Mouse (Mus musculus) MEL-GATA-1-ER (cell line): ENCODE results near the gene Asb11.

Experiments used
- DNase-seq: peaks from one replicate; pipeline ENCODE4 v3.0.0-alpha.2; 2012; ENCODE audit warnings: low read depth; ENCODE audit errors: extremely low read depth

Asb11 gene

GRCm38 (mm10) chrX:164441306-164441705, 4.5 kb downstream of the Asb11 start:
- DNase-seq: no peak

GRCm38 (mm10) chrX:164445601-164446000, 8.8 kb downstream of the Asb11 start:
- DNase-seq: no peak

GRCm38 (mm10) chrX:164446106-164446551, 9.3 kb downstream of the Asb11 start:
- peak; percentile 65 for DNase-seq

DNA sequence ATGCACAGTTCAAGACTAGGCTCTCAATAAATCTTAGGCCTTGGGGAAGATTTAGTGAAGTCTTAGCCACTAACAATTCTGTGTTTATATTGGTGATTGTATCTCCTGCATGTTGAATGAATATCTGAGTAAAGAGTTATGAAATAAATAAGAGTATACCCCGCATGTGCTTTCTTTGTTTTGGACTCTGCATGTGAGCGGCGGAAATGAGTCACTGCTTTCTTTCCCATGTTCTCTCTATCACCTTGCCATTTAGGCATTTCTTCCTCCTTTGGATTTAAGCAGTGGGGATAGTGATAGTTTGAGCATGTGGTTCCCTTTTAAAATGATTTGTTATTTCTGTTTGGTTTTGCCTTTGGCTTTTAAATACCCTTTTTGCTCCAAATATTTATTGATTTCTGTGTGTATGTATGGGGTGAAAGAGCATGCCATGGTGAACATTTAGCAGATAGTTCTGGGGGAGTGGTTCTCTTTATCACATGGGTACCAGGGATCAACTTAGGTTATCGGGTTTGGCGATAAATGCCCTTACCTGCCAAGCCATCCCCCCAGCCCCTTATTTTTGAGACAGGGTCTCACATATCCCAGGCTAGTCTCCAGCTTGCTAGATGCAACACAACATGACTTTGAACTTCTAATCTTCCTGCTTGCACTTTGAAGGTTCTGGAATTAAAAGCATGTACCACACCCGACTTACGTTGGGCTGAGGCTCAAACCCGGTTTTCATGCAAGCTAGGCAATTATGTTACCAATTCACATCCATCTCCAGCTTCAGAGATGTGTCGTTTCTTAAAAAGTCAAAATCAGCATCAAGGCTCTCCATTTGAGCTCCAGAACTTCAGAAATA, 10.3 kb downstream of the Asb11 start:
- no peak for DNase-seq

- peak; percentile 94 for DNase-seq
These were observed 10.9 kb downstream of the Asb11 start for GRCm38 (mm10) chrX:164447682-164448071.

GRCm38 (mm10) chrX:164449201-164449600, 12.4 kb downstream of the Asb11 start:
- peak; percentile 73 for DNase-seq

DNA sequence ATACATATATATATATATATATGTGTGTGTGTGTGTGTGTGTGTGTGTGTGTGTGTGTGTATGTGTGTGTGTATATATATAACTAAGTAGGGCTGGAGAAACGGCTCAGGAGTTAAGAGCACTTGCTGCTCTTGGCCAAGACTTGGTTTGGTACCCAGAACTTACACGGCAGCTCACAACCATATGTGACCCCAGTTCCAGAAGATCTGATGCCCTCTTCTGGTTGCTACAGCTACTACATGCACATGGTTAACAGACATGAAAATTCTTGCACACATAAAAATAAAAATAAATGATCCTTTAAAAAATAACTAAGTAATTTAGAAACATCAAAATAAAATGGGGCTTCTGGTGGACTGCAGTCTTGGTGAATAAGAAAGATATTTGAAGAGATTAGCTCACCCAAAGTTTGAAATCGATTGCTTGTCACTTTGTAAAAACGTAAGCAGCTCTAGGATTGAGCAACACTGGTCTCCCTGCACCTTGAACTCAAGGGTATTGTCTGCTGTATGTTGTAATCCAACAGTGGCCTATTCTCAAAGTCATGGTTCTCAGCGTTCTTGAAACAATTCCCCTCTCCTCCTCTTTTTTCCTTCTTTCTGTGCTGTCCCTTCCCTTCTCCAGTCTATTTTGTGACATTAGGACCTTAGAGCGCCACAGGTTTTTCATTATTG, 22.5 kb downstream of the Asb11 start:
- DNase-seq: no peak

DNA sequence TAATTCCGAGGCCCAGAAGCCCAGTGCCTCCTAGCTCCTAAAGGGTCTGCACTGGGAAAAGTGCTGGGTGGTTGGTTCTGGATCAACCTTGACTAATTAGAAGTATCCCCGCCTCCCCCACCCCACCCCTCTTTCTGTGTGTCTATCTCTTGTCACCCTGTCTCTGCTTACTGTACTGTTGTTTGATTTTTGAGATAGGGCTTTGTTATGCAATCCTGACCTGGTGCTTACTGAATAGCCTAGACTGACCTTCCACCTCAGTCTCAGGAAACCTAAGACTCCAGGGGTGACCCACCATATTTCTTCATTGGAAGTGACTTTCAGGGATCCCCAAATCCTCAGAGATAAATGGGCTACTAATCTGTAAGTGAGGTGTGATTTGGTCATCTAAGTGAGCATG, 65.5 kb downstream of the Asb11 start:
- DNase-seq: no peak

DNA sequence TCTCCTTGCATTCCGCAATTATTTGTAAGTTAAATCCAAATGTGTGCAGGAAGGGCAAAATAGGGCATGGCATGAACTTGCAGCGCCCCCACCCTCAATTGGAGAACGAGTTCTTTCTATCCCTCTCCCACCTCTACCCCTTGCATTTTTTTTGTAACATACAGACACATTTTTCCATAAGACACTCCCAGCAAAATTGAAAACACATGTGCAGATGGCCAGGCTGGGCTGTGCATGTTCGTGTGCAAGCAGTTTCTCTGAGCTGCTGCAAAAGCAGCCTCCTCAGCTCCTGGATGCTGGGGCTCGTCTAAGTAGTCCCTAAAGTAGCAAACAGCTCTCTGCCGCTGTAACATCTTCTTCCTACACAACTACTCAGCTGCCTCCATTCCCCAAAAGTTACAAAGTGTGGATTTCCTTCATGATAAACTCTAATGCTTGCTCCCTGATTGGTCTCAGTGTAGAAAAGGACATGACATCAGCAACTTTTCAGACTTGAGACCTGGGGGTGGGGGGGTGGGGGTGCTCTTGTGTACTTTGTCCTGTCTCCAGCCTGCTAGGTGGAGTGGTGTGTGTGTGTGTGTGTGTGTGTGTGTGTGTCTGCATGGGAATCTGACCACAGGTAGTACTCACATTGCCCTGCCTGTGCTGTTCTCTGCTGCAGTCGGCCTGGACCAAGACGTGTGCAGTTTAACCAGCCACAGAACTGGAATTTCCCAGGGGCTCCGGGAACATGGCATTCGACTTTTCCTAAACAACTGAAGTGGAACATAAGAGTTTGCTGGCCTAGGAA, 69.1 kb downstream of the Asb11 start, which contains the start of gene Asb9:
Gene Asb9, plus strand, starts transcription at position 619 of the 790 bp plus-strand sequence.
- no peak for DNase-seq

DNA sequence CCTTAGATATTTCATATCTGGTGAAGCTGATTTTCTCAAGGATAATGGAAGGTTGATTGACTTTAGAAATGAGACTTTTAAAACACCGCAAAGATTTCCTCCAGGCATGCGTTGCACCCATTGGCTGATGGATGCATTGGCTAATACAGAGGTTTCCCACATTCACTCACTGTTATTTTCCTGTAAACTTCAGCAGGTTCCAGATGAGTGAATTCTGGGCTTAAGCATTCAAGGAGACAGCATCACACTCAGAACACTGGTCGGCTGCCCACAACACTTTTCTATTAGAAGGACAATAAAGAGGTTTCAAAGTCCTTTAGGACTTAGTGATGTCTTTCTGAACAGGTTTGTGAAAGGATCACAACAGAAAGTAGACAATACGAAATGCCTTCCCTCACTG, 70.3 kb downstream of the Asb11 start:
- no peak for DNase-seq

DNA sequence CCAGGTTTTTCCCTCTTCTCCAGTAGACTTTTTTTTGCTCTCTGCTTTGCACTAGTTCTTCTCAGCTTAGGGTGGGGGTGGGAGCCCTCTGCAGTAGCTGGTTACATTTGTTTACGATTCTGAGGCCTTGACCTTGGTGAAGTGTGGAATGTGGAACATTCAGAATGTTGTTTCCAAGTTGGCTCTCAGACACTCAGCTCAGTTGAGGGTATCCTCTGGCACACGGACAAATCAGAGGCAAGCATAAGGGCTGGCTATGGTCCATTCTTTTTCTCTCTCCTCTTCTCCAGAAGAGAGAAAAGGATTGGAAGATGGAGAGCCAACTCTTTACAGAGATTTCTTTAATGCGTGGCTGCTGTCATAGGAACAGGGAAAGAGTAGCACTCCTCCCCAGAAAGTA, 71.9 kb downstream of the Asb11 start:
- DNase-seq: no peak
